Mouse (Mus musculus) thymus, postnatal 36 days (tissue): Measurements from ENCODE around the gene Gzmk.
"Not testable (repeated sequence)": the region's sequence is repeated elsewhere in the genome, so short reads cannot be mapped to it uniquely, and the experiment has no call there.

Source experiments
- DNase-seq, 2 experiments: peaks; one replicate each; pipeline ENCODE4 v3.0.0; 2022; ENCODE audit warnings: mixed read lengths in 2 of 2

The Gzmk gene

DNA sequence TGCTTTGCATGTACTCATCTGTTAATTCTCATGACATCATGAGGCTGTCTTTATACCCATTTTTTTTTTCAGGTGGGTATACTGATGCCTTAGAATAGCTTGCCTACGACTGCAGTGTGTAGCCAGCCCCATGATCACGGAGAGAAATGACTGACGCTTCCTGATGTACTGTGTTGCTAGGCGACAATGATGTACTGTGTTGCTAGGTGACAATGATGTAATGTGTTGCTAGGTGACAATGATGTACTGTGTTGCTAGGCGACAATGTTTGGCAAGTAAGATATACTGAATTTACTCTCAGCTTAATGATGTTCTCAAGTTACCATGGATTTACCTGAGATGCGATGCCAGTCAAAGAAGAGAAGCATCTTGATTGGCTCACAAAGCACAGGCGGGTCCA, at the start of gene Gzmk:
TSS of gene Gzmk (minus strand) at position 98 of the 400 bp plus-strand sequence.
- no peak for DNase-seq

DNA sequence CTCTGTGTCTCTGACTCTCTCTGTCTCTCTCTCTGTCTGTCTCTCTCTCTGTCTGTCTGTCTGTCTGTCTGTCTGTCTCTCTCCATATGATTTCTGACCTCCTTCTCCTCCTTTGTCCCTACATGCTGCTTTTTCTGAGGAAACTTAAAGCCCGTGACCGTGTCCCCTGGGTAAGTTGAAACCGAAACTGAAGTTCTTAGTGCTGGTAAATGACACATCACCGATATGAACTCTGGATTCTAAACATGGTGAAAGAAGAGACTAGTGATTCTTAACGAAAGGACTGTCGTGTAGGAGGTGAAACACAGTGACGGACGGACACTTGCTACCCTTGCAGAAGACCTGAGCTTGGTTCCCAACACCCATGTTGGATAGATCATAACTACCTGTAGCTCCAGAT, 45.5 kb upstream of the Gzmk start:
- DNase-seq, result no peak

DNA sequence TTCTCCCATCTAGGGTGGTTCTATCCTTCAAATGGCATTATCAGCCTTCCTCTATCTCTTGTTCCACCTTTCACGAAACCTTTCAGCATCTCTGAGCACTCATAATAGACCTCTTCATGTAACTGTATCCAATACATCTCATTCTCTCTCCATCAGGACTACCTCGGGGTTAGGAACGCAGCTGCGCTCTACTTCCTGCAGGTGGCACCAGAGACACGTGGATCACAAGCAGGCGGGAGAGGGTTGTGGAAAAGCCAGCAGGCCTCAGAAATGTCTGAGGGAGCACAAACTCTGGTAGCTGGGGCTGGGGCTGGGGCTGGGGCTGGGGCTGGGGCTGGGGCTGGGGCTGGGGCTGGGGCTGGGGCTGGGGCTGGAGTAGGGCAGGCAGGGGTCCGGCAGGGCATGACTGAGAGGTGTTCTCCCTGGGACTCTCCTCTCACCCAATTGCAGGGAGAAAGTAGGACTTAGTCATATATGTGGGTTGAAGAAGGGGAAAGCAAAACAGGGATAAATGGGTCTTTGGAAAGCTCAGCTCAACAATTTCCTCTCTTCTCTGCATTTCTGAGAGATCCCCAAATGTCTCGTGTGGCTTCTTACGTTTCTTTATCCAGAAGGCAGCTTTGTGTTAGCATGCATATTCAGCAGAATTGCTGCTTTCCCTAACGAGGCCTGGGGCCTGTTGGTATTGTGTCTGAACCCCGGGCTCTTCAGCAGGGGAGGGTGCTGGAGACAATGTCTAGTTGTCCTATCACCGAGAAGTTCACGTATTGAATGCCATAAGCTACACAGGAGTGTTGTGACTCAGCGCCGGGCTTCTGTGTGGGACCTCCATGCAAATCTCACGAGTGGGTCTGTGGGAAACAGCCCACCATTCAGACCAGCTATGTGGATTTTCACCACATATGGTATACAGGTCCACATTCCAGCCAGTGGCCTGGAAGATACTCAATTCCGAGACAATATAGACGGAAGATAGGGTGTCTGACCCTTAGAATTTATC, 44.4 kb upstream of the Gzmk start:
- peak; percentile 59 to 63 for DNase-seq

DNA sequence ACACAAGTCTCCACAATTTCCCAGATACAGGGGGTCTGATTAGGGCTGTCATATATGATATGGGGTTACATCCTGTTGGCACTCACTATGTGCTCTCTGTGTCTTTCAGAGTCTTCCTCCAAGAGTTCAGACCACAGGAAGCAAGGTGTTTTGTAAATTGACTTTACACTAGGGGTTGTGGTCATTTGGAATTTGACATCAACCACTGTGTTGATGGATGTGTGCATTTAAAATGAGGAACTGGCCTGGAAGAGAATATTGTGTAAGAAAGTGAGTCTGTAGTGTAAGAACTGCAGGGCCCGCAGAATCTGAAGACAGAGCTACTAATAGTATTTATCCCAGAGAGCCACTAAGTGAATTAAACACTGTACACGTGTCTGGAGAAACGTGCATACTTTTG, 41.5 kb upstream of the Gzmk start:
- no peak for DNase-seq

DNA sequence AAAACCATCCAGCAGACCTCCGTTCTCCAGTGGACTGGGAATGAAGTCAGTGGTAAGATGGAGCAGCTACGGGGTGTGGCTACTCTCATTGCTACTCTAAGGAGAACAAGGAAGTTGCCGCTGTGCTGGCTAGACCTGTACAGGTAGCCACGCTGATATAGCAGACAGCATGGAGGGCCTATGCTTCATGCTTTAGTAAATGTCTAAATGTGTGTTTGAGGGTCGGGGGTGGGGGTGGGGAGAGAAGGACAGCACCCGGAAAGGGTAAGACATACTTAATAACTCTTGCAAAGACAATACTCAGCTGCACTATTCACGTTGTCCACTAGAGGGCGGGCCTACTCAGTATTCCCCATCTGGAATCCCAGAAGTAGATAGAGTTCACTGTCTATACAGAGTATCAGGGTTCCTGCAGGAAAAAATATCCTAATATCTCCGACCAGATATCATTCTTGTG, 40.8 kb upstream of the Gzmk start:
- DNase-seq, result peak; percentile 52 to 61

DNA sequence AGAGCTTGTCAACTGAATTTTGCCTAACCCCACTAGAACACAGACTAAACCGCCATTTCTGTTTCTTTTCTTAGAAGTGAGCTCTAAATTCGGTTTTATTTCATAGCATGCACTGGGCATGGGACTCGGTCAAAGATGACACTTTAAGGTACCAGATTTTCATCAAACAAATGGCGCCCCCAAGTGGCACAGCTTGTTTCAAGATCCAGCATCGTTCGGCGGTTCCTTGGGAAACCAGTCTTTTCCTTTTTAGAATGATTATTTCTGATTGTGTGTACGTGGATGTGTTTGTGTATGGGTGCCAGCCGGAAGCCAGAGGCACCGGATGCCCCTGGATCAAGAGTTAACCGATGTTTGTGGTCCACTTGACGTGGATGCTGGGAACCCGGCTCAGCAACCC, 39.5 kb upstream of the Gzmk start:
- peak; percentile 27 to 43 for DNase-seq

DNA sequence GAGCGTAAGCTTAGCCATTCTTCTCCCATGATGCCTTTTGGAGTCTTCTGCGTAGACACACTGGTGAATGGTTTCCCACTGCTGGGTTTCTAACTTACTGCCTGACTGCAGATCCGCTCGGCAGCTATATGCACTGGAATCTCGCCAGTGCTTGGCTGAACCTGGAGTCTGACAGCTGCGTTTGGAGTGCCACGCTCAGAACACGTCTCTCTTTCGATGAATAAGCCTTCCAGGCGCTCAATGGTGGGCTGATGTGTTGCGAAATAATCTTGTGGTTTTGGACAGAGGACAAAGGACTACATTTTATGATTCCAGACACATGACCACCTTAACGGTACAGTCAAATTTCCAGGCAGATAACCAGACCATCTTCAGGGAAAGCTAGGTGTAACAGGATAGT, 37.1 kb upstream of the Gzmk start:
- no peak for DNase-seq

DNA sequence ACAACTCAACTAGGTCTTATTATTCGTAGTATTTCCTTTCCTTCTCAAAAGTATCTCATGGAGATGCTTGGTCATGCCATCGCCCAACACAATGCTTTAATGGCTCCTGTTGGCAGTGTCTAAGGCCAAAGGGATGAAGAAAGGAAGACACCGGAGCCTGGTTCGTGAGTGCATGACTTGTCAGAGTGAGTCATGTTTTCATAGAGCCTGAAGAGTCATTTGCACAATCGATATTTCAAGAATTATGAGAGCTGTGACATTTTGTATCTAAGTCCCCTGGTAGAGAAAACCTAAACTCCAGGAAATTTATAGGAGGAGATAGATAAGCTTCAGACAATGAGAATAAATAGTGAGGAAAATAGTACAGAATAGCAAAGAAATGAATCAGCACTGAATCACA, 33.5 kb upstream of the Gzmk start:
- no peak for DNase-seq

DNA sequence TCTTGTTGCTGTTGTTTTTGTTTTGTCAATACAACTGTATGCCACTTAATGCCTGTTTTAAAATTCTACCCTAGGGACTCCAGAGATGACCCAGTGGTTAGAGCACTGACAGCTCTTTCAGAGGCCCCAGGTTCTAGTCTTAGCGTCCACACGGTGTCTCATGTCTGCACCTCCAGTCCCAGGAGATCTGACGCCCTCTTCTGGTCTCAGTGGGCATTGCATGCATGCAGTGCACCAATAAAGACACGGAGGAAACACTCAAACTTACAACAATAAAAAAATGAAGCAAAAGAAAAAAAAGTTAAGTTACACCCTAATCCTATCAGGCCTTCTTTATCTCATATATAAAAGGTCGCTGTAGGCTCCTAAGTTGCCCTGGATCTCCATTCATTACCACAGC, 31.5 kb upstream of the Gzmk start:
- DNase-seq, result peak; percentile 31 to 33

DNA sequence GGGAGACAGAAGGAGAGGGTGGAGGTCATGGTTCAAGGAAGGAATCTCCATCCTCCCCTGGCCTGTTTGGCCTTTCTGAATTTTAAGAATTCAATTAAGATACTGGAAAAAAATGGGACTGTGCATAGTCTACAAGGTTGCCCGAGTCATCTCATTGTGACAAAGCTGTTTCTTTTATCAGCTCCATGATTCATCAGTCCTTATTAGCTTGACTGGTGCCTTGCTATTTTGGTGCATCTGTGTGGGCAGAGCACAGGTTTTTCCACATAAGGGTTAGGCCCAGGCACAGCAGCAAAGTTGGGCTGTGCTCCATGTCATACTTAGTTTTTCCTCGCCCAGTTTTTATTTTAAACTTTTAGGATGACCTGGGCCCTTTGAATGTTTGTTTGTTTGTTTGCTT, 31.1 kb upstream of the Gzmk start:
- DNase-seq, result no peak

DNA sequence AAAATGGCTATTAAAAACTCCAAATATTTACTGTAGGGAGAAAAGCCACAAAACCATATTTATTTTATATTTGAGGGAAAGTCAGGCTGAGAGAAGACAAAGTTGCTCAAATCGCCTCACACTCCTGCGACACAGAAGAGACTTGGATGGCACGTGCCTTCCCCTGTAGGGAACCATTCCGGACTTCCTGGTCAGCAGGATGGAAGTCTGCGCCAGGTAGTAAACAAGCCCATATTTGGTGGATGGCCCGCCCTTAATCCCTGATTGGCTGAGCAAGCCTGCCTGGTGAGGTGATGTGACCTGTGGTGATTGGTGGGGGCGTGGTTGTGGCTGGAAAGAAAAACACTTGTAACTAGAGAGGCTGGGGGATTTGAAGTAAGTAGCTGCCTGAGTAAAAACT, 26.9 kb upstream of the Gzmk start:
- DNase-seq, result not testable (repeated sequence)

DNA sequence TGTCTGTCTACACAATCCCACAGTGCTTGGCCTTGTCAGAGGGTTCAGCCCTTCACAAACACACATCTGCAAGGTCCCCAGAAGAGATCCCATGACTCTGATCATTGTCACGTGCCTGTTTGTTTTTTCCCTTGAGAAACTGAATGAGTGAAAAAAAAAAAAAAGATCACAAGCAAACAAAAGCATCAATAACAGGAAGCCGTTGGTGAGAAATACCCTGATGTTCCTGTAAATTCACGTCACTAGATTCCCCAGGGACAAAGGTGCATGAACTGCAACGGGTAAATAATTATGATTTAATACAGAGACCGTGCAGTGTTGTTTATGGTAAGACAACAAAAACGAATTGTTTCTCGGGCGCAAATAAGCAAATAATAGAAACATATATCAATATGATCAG, 19.3 kb upstream of the Gzmk start:
- no peak for DNase-seq

DNA sequence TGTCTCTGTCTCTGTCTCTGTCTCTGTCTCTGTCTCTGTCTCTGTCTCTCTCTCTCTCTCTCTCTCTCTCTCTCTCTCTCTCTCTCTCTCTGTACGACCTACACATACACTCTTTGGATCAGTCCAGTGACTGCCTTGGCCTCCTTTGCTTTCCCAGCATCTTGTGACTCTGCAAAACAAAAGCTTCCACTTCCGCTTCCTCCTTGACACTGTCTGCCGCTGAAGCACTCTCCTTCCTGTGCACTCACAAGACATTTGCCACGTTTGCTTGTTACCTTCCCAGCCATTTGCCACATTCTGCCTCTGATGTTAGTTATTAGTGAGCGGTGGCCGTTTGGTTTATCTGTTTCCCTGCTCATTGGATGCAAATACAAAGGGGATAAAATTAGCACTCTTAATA, 16.4 kb upstream of the Gzmk start:
- peak in 1 of 2 experiments; percentile 9 for DNase-seq

DNA sequence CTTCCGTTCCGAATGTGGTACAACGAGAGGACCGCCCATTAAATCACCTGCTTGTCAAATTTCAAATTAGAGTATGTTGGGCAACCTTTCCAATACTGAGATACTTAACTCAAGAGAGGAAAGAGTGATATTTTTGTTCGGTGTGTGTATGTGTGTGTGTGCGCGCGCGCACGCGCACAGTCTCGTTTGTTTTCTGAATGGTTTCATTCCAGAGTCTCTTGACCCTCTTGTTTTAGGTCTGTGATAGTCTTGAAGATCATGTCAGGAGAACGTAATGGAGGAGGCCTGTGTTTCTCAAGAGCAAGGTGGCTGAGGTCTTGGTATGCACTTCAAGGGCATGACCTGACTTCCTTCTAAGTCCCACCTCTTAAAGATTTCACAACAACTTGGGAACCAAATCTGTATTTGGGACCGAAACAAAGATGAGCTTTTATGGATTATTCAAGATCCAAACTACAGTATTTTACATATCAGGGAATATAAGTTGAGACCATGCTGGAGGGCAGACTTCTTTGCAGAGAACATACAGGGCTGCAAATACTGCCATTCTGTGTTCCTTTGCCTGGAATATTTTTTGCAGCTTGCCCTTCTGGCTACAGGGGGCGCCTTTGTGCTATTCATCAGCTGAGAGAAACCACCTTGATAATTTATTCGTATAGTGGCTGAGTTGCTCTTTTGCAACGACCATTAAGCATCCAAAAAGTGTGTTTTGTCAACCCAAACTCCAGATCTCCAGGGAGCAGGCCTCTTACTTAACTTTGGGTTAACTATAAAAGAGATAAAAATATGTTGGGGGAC, 2.2 kb upstream of the Gzmk start:
- peak; percentile 13 to 19 for DNase-seq

DNA sequence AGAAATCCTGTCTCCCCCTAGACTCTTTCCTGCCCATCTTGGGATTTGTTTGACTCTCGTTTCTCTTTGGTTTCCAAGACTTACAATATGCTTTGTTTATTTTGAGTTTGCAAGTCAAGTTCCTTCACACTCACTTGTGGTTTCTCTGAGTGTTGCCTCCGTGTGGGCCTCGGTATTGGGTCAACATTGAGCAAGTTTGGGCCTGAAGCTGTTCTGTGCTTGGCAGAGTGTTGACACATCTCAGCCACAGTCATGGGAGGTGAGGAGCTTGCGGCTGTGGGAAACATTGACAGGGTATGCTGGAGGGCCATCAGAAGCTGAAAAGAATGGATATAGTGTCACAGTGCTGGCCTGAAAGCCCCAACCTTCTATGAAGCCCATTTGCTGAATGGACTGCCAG, 1.4 kb upstream of the Gzmk start:
- DNase-seq, result no peak

DNA sequence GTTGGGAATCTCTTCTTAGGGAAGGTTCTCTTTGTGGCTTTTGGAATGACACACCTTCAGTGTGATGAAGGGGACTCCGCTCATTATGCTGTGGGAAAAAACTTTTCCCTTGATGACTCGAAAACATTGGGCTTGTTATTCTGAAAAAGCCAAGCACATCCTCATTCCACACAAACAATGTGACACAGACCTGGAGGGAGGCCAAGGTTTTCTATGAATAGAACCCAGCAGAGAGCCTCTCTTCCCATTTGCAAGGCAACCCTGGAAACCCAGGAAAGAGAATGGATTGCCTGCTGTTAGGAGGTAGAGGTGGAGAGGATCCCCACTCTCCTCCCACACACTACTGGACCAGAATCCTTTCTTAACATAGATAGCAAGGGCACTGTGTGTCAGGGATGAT, 1.6 kb downstream of the Gzmk start:
- no peak for DNase-seq

DNA sequence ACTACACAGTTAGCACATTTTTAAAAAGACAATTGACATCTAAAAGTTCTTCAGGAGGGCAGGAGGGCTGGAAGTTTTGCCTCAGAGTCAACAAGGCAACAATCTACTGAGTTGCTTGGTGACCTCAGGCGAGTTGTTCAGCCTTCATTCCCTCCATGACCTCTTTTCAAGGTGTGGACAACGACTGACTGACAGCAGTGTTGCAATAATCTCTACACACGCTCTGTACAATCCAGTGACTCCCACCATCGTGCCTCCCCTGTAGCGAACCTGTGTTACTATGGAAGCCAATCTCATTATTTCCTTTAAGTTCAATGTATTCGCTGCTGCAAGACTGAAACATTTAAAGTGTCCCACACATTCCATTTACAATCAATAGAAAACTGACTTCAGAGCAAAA, 3.9 kb downstream of the Gzmk start:
- no peak for DNase-seq

DNA sequence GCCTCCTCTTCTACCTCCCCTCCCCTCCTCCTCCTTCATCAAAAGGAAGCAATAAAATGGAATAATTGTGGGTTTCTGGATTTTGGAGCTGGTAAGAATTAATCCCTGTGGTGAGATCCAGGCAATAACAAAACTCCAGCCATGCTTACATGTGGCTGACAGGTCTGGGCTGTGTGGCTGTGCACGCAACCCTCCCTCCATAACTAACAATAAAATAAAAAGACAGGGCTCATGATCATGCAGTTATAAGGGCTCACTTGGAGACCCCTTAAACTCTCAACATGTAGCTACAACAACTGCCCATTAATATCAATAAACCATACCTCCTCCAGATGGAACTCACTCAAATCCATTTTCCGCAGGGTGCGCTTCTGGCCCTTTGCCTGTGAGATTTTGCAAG, 11.8 kb downstream of the Gzmk start:
- DNase-seq, result no peak

DNA sequence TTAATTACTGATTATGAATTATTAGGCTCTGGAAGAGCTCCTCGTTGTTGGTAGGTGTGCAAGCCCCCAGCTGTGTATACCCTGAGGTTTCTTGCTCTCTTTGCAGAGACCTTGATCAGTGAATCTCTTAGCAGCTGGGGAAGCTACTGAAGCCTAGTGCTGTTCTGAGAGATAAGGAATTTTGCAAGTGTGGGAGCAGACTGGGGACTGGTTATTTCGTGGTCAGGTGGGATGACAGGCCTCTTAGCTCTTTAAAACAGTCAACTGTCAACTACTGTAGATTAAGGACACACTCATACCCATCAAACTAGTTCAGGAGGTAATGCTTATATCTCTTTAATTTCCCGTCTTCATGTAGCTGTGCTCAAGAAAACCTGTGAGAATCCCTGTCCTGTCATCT, 13.3 kb downstream of the Gzmk start:
- no peak for DNase-seq

DNA sequence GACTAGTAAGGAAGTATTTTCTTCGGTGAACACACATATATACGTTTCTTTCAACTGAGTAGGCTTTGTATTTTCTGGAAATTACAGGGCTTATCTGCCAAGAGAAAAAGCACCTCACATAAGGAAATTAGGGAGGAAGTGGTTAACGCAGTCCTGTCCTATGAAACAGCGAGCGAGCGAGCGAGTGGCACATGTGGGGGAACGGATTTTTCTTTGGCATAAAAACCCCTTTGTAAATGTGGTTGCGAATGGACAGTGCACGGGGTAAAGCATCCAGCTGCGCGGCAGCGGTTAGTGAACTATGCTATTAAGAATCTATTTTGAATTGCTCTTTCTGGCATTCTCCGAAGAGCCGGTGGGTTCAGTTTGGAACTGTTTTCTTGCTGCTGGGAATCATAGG, 14.4 kb downstream of the Gzmk start:
- no peak for DNase-seq

DNA sequence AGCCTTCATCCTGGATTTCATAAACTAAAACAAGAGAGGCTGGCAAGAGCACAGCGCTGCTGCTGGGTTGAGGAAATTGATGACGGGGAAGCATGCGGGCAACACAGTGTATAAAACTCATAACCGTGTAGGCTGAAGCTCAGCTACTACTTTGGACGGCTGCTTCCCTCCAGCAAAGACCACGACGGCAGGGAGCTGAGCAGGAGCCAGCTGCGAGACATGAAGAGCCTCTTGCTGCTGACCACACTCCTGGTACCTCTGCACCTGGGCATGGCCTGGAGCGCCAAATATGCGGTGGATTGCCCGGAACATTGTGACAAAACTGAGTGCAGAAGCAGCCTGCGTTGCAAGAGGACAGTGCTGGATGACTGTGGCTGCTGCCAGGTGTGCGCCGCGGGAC, 16.1 kb downstream of the Gzmk start, which contains the start of gene Esm1:
TSS of gene Esm1 (plus strand) at position 36 of the 400 bp plus-strand sequence.
- peak in 1 of 2 experiments; percentile 12 for DNase-seq

DNA sequence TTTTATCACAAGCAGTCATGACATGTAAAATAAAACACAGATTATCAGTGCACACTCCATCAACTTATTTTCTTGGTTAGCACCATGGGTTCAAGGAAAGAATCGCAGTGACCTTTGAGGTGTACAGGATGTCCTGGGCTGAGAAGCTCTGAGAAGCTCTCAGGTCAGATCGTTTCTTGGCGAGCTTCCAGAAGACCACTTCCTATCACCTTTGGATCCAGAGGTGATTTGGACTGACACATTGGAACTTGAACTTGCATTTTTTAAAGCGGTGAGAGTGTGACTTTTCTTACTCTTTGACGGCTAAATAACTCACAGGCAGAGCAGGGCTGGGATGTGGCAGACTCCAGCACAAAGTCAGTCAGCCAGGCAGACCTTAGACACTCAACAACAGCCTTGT, 20.4 kb downstream of the Gzmk start:
- no peak for DNase-seq

DNA sequence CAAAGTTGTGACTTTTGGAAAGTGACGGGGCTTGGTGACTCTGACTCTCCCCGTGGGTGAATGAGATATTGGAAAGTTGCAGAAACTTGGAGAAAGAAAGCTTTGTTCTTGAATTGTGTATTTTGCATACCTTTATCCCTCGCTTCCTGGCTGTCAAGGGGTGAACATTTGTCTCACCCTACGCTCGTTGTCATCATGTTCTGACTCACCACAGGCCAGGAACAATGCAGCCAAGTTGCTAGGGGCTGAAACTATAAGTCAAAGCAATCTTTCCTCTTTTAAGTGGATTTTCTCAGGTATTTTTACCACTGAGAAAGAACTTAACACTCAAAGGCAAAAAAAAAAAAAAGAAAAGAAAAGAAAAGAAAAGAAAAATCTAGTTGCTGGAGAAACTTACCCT, 22.6 kb downstream of the Gzmk start:
- no peak for DNase-seq

DNA sequence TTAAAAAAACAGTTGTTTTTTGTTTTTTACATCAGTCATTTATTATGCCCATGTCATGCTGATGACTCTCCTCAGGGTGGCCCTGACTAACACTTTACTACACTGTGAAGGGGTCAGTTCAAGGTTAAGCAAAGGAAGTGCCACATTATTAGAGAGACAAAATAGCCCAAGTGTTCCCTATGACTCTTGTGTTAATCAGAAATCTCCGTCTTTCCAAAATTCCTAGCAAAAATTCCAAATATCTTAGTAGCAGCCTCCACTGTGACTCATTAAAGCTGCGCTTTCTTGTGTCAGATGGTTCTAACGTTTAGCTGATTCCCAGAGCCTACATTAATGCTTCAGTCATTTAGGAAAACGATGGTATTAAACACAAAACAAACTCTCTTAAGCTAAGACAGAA, 23.5 kb downstream of the Gzmk start:
- no peak for DNase-seq
